Mouse (Mus musculus) liver, adult 2 months (tissue): ENCODE measurements around the gene Ccdc60. TPM values are rescaled to one million over a fixed set of nuclear protein-coding genes. Genes with fewer than 3 reads are reported as not detected.
"Not testable (repeated sequence)": the region's sequence is repeated elsewhere in the genome, so short reads cannot be mapped to it uniquely, and the experiment has no call there.

Experiments
- DNase-seq: peaks from one replicate; pipeline ENCODE4 v3.0.0-alpha.2; 2011; ENCODE audit warnings: low read depth, low spot score; ENCODE audit errors: extremely low read depth
- H3K27ac ChIP-seq: fragments of 200-500 bp; replicated peaks from 2 replicates; pipeline ENCODE4 v1.5.1; 2012; ENCODE audit warnings: low read depth, mild to moderate bottlenecking, control low read depth, inconsistent platforms, low read length; ENCODE audit not compliant: insufficient read depth
- H3K27me3 ChIP-seq: fragments of 200-500 bp; 2 replicates; pipeline ENCODE4 v1.6.1; 2012; ENCODE audit warnings: mild to moderate bottlenecking, moderate library complexity, low read length, inconsistent platforms; ENCODE audit not compliant: control insufficient read depth, insufficient read depth
- H3K36me3 ChIP-seq: fragments of 200-500 bp; 2 replicates; pipeline ENCODE4 v1.6.1; 2012; ENCODE audit warnings: low read length, inconsistent platforms; ENCODE audit not compliant: control insufficient read depth, insufficient read depth
- H3K4me1 ChIP-seq: fragments of 200-500 bp; 2 replicates; pipeline ENCODE4 v1.6.1; 2011; ENCODE audit warnings: low read length; ENCODE audit not compliant: control insufficient read depth, insufficient read depth
- H3K4me3 ChIP-seq: fragments of 200-500 bp; 2 replicates; pipeline ENCODE4 v1.5.1; 2011; ENCODE audit warnings: low read depth, mild to moderate bottlenecking, control low read depth, low read length, moderate library complexity; ENCODE audit not compliant: insufficient read depth
- H3K79me2 ChIP-seq: fragments of 200-500 bp; 2 replicates; pipeline ENCODE4 v1.6.1; 2012; ENCODE audit warnings: inconsistent platforms, mild to moderate bottlenecking, low read length, moderate library complexity; ENCODE audit not compliant: control insufficient read depth, insufficient read depth
- H3K9ac ChIP-seq: fragments of 200-500 bp; 2 replicates; pipeline ENCODE4 v1.6.1; 2012; ENCODE audit warnings: low read depth, mild to moderate bottlenecking, control low read depth, inconsistent platforms, low read length
- CTCF ChIP-seq: fragments of 200-500 bp; IDR thresholded peaks from 2 replicates; pipeline ENCODE4 v1.5.1; 2011; ENCODE audit warnings: low read depth, low read length, control low read depth
- POLR2A ChIP-seq: fragments of 200-500 bp; IDR thresholded peaks from 2 replicates; pipeline ENCODE4 v1.6.1; 2011; ENCODE audit warnings: low read length, control low read depth; ENCODE audit not compliant: insufficient read depth; ENCODE audit errors: extremely low read depth
- WGBS: fragments of 180-500 bp; shearing (Covaris S2); methylation state at CpG from one replicate; pipeline ENCODE4 v1.1.7; 2018; 5-methylcytosine and 5-hydroxymethylcytosine counted together
- polyA plus RNA-seq: library from polyadenylated mRNA; depleted of rRNA; stranded (reverse); fragments of >200 nt; gene quantifications from 2 replicates; pipeline ENCODE4 v1.2.3, GENCODE M21; 2012
- total RNA-seq: library from RNA; depleted of rRNA; stranded (reverse); fragments of >200 nt; gene quantifications from 2 replicates; pipeline ENCODE4 v1.2.3, GENCODE M21; 2014

The Ccdc60 gene
- total and polyA plus RNA-seq, 2 experiments = not detected

GRCm38 (mm10) chr5:116171721-116172120, 117.1 kb downstream of the Ccdc60 start:
- Histone ChIP-seq H3K79me2 (no peaks in the 10 kb centered on the region), H3K27ac (no peak overlapping the region), H3K4me1 (no peaks in the 10 kb centered on the region), H3K9ac (no peak overlapping the region), H3K4me3 (no peak overlapping the region), H3K27me3 (no peaks in the 10 kb centered on the region), H3K36me3 (no peaks in the 10 kb centered on the region)
- no peak for DNase-seq
- TF ChIP-seq POLR2A (no peak), CTCF (no peak)
- 91% methylated on average over 6 of the region's 6 CpGs for WGBS

GRCm38 (mm10) chr5:116166965-116167364, 121.8 kb downstream of the Ccdc60 start:
- WGBS = 78% methylated on average over 13 of the region's 13 CpGs
- H3K79me2 ChIP-seq = no peaks in the 10 kb centered on the region

GRCm38 (mm10) chr5:116165203-116165888, 123.4 kb downstream of the Ccdc60 start:
- Histone ChIP-seq H3K27ac (no peak overlapping the region), H3K4me3 (no peak overlapping the region), H3K4me1 (no peaks in the 10 kb centered on the region), H3K36me3 (no peaks in the 10 kb centered on the region), H3K79me2 (no peaks in the 10 kb centered on the region), H3K9ac (no peak overlapping the region), H3K27me3 (no peaks in the 10 kb centered on the region)
- WGBS = 70% methylated on average over 11 of the region's 11 CpGs
- DNase-seq = no peak
- TF ChIP-seq POLR2A = no peak
- no peak for TF ChIP-seq CTCF

More at GRCm38 (mm10) chr5:116166965-116167364, 121.8 kb downstream of the Ccdc60 start:
- TF ChIP-seq POLR2A (no peak), CTCF (no peak)
- Histone ChIP-seq H3K4me1 (no peaks in the 10 kb centered on the region), H3K4me3 (no peak overlapping the region), H3K27me3 (no peaks in the 10 kb centered on the region), H3K9ac (no peak overlapping the region), H3K36me3 (no peaks in the 10 kb centered on the region), H3K27ac (no peak overlapping the region)
- DNase-seq = no peak

- Histone ChIP-seq H3K36me3 (no peaks in the 10 kb centered on the region), H3K4me3 (no peak overlapping the region), H3K9ac (no peak overlapping the region), H3K4me1 (no peaks in the 10 kb centered on the region), H3K27ac (no peak overlapping the region), H3K79me2 (no peaks in the 10 kb centered on the region), H3K27me3 (no peaks in the 10 kb centered on the region)
- TF ChIP-seq CTCF (no peak), POLR2A (no peak)
- no peak for DNase-seq
- 19% methylated on average over 2 of the region's 2 CpGs for WGBS
Observed at GRCm38 (mm10) chr5:116154811-116155210, 134.0 kb downstream of the Ccdc60 start.

- H3K27me3 ChIP-seq, H3K4me1 ChIP-seq, H3K9ac ChIP-seq, H3K36me3 ChIP-seq, H3K79me2 ChIP-seq, DNase-seq, H3K27ac ChIP-seq, H3K4me3 ChIP-seq: not testable (repeated sequence)
Observed at GRCm38 (mm10) chr5:116146446-116146845, 142.3 kb downstream of the Ccdc60 start.

- no peak for TF ChIP-seq POLR2A
- no peak for TF ChIP-seq CTCF
- DNase-seq = no peak
- no peaks in the 10 kb centered on the region for H3K4me1 ChIP-seq
- no peak overlapping the region for H3K4me3 ChIP-seq
- H3K27me3 ChIP-seq = 0 out of 2 replicates have a peak, but pooled peaks cover 4% of the 10 kb centered on the region
- H3K9ac ChIP-seq = no peak overlapping the region
- H3K27ac ChIP-seq = no peak overlapping the region
- H3K79me2 ChIP-seq = no peaks in the 10 kb centered on the region
- WGBS = 61% methylated on average over 12 of the region's 12 CpGs
- no peaks in the 10 kb centered on the region for H3K36me3 ChIP-seq
Observed at GRCm38 (mm10) chr5:116144711-116145110, 144.1 kb downstream of the Ccdc60 start.
